ENCODE assay signal across 8 mouse cellular contexts in the genomic region with DNA sequence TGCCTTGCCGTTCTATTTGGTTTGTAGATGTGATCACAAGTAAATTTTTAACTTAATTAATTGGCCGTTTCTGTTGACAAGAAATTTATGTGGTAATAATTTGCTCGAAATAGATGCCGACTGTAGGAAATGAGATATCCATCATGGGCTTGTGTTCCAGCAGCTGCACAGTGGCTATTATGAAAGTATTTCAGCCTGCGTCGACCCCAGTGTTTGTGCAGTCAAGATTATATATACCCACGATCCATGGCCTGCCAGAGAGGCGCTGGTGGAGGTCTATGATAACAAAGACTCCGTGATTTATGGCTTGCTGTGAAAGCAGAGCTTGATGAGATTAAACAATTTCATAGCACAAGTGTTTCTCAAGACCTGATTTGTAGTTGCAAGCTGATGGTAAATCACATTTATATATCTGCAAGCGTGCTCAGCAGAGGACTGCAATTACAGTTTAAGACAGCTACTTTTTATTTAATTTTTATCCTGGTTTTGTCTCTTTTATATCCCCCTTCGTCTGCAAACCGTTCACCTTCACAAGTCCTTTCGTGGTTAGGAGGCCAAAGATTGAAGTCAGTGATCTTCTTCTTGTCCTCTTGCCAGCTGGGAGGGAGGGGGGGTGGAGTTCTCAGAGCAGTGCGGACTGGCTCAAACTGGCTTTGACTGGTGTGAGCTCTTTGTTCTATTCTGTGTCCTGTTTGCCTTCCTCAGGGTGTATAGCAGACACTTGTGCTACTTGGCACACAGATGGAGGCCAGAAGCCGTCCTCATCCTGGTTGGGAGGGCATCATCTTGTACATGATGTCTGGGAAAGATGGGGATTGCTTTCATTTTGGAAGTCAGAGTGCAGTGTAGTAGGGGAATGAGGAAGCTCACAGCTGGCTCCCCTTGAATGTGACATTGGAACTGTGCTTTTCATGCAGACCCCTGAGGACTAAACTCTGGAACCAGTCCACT.
DNase-seq lines count a peak whose midpoint lies in the region; ATAC-seq and TF ChIP-seq lines count a peak whose summit lies in the region.

No protein-coding gene starts in this region.

- peak; percentile 63 for TF ChIP-seq EP300 in lung, postnatal 0 days (IDR thresholded peaks at IDR 0.05)
- no peak for TF ChIP-seq EP300 in stomach, postnatal 0 days (optimal IDR thresholded peaks at IDR 0.05)

- H3K27me3 ChIP-seq in hindbrain, embryonic 16.5 days (replicated peaks; ENCODE audit: control insufficient read depth, insufficient read depth, low read length), result no peaks in the 10 kb centered on the region
- no peaks in the 10 kb centered on the region for H3K27me3 ChIP-seq in lung, postnatal 0 days (replicated peaks; ENCODE audit: insufficient read depth, low read length)
- H3K27me3 ChIP-seq in stomach, postnatal 0 days (ENCODE audit: control insufficient read depth, insufficient read depth, low read length), result no peaks in the 10 kb centered on the region
- no peaks in the 10 kb centered on the region for H3K27me3 ChIP-seq in forebrain, embryonic 11.5 days (ENCODE audit: control insufficient read depth, insufficient read depth, low read length)

- peak; percentile 70 for ATAC-seq in hindbrain, embryonic 16.5 days
- ATAC-seq in lung, postnatal 0 days, result peak; percentile 89
- ATAC-seq in stomach, postnatal 0 days (ENCODE audit: low FRiP score, low TSS enrichment), result peak; percentile 82; the same call in 1 of the 2 replicates
- ATAC-seq in forebrain, embryonic 11.5 days (replicated peaks; ENCODE audit: low FRiP score), result no peak

- H3K4me2 ChIP-seq in hindbrain, embryonic 16.5 days (ENCODE audit: low read length), result no peak overlapping the region
- peak overlapping the region; percentile 23; the same call in 1 of the 2 replicates for H3K4me2 ChIP-seq in lung, postnatal 0 days (replicated peaks; ENCODE audit: low read depth, low read length)
- H3K4me2 ChIP-seq in stomach, postnatal 0 days (replicated peaks; ENCODE audit: low read depth), result 0 out of 2 replicates have a peak overlapping the region, but pooled peaks have one; percentile 20
- H3K4me2 ChIP-seq in forebrain, embryonic 11.5 days (ENCODE audit: low read depth, low read length, severe bottlenecking), result no peak overlapping the region

- no peaks in the 10 kb centered on the region for H3K9me3 ChIP-seq in hindbrain, embryonic 16.5 days (ENCODE audit: control insufficient read depth, low read length)
- H3K9me3 ChIP-seq in lung, postnatal 0 days (ENCODE audit: low read length), result no peaks in the 10 kb centered on the region
- H3K9me3 ChIP-seq in stomach, postnatal 0 days (ENCODE audit: control insufficient read depth, low read length), result no peaks in the 10 kb centered on the region
- no peaks in the 10 kb centered on the region for H3K9me3 ChIP-seq in forebrain, embryonic 11.5 days (ENCODE audit: control insufficient read depth, low read length)

- no peaks in the 10 kb centered on the region for H3K36me3 ChIP-seq in hindbrain, embryonic 16.5 days (ENCODE audit: control insufficient read depth, insufficient read depth, low read length)
- no peaks in the 10 kb centered on the region for H3K36me3 ChIP-seq in lung, postnatal 0 days (ENCODE audit: insufficient read depth, low read length)
- no peaks in the 10 kb centered on the region for H3K36me3 ChIP-seq in stomach, postnatal 0 days (ENCODE audit: control insufficient read depth, insufficient read depth, low read length)
- no peaks in the 10 kb centered on the region for H3K36me3 ChIP-seq in forebrain, embryonic 11.5 days (ENCODE audit: control insufficient read depth, insufficient read depth, low read length)

- H3K27ac ChIP-seq in hindbrain, embryonic 16.5 days (ENCODE audit: low read depth, low read length), result no peak overlapping the region
- no peak overlapping the region for H3K27ac ChIP-seq in lung, postnatal 0 days (ENCODE audit: low read length)
- peak overlapping the region; percentile 67 for H3K27ac ChIP-seq in stomach, postnatal 0 days (replicated peaks)
- H3K27ac ChIP-seq in forebrain, embryonic 11.5 days (ENCODE audit: low read depth, low read length), result no peak overlapping the region

- peak overlapping the region; percentile 6; the same call in 1 of the 2 replicates for H3K9ac ChIP-seq in hindbrain, embryonic 16.5 days (ENCODE audit: low read depth, low read length)
- H3K9ac ChIP-seq in lung, postnatal 0 days (replicated peaks; ENCODE audit: low read depth), result no peak overlapping the region
- no peak overlapping the region for H3K9ac ChIP-seq in stomach, postnatal 0 days (ENCODE audit: low read length)
- no peak overlapping the region for H3K9ac ChIP-seq in forebrain, embryonic 11.5 days (ENCODE audit: low read length)

- peaks cover 5% of the 10 kb centered on the region; the same call in 1 of the 2 replicates for H3K4me1 ChIP-seq in hindbrain, embryonic 16.5 days (ENCODE audit: control insufficient read depth, insufficient read depth, low read depth, low read length)
- 0 out of 2 replicates have a peak, but pooled peaks cover 3% of the 10 kb centered on the region for H3K4me1 ChIP-seq in lung, postnatal 0 days (ENCODE audit: insufficient read depth, low read depth, low read length)
- no peaks in the 10 kb centered on the region; the same call in 1 of the 2 replicates for H3K4me1 ChIP-seq in stomach, postnatal 0 days (replicated peaks; ENCODE audit: control insufficient read depth, insufficient read depth)
- no peaks in the 10 kb centered on the region for H3K4me1 ChIP-seq in forebrain, embryonic 11.5 days (replicated peaks; ENCODE audit: control insufficient read depth, insufficient read depth, low read length)

- peak; percentile 70 for DNase-seq in ES-CJ7 (ENCODE audit: low read depth, low spot score)
- peak; percentile 6 for DNase-seq in Muller cell, postnatal 12 days (ENCODE audit: inconsistent ontology term)
- DNase-seq in lung, postnatal 0 days (ENCODE audit: low spot score), result peak; percentile 84
- DNase-seq in stomach, postnatal 0 days (ENCODE audit: low spot score), result peak; percentile 42
- DNase-seq in cerebellum, adult 8-10 months, result no peak
- no peak for DNase-seq in adrenal gland, postnatal 10 days
- DNase-seq in forebrain, embryonic 11.5 days (ENCODE audit: low spot score), result no peak

- WGBS in hindbrain, embryonic 16.5 days, result 34% methylated on average over 15 of the region's 15 CpGs
- 12% methylated on average over 15 of the region's 15 CpGs for WGBS in lung, postnatal 0 days
- 7% methylated on average over 15 of the region's 15 CpGs for WGBS in stomach, postnatal 0 days
- WGBS in forebrain, embryonic 11.5 days, result 69% methylated on average over 15 of the region's 15 CpGs

- no peak overlapping the region for H3K4me3 ChIP-seq in hindbrain, embryonic 16.5 days (ENCODE audit: low read length)
- no peak overlapping the region for H3K4me3 ChIP-seq in lung, postnatal 0 days (ENCODE audit: low read depth, low read length)
- H3K4me3 ChIP-seq in stomach, postnatal 0 days (ENCODE audit: low read depth, low read length), result no peak overlapping the region
- no peak overlapping the region for H3K4me3 ChIP-seq in forebrain, embryonic 11.5 days (ENCODE audit: low read depth, low read length)

- peak; percentile 17; the same call in 1 of the 2 replicates for TF ChIP-seq CTCF in lung, postnatal 0 days (IDR thresholded peaks at IDR 0.05)
- TF ChIP-seq CTCF in stomach, postnatal 0 days (IDR thresholded peaks at IDR 0.05; ENCODE audit: low read depth), result no peak

Comparison
In these comparisons a context has a peak if more than half of its experiments do, and no peak if none do; other contexts are left out.
1. DNase-seq: peak in ES-CJ7 (single experiment), Muller cell, postnatal 12 days (single experiment), lung, postnatal 0 days (single experiment) and stomach, postnatal 0 days (single experiment); none in cerebellum, adult 8-10 months (single experiment), adrenal gland, postnatal 10 days (single experiment) and forebrain, embryonic 11.5 days (single experiment).
2. H3K4me2 ChIP-seq: peak in lung, postnatal 0 days (single experiment) and stomach, postnatal 0 days (single experiment); none in hindbrain, embryonic 16.5 days (single experiment) and forebrain, embryonic 11.5 days (single experiment).